Comparison of ENCODE assay signal across 8 mouse cellular contexts in genomic region chr9:82974187-82974861, GRCm38 (mm10). TPM values are rescaled to one million over a fixed set of nuclear protein-coding genes. Genes with fewer than 3 reads are reported as not detected.
DNase-seq lines count a peak whose midpoint lies in the region; ATAC-seq lines count a peak whose summit lies in the region.

No protein-coding gene starts in this region.

- intact Hi-C loops in left cerebral cortex, postnatal 10 days (cut with DNase I): loop anchor here (10.0 kb wide), 2 partner anchors 140 to 400 kb away; no protein-coding TSS in a partner anchor

- peak; percentile 93 to 97 for DNase-seq in adrenal gland, adult (ENCODE audit: inconsistent age in 2 of 2, low spot score in 1 of 2)
- DNase-seq in embryo, embryonic 10 days (ENCODE audit: low spot score): peak; percentile 92
- peak; percentile 82 for DNase-seq in gastrocnemius, postnatal 10 days
- peak; percentile 83 to 93 for DNase-seq in left cerebral cortex, postnatal 10 days (ENCODE audit: extremely low spot score in 1 of 2, low spot score in 2 of 2)
- DNase-seq in right cerebral cortex, postnatal 10 days (ENCODE audit: low spot score in 2 of 2): peak; percentile 92 to 94
- DNase-seq in urinary bladder, postnatal 14 days (ENCODE audit: low spot score): peak; percentile 87

- peak; percentile 36 for ATAC-seq in inflammation-experienced regulatory T-cells, adult 6 months
- peak; percentile 54 for ATAC-seq in megakaryocyte progenitor cell, adult 5-6 weeks (replicated peaks; ENCODE audit: poor library complexity)

RNA-seq across cellular contexts. Expression of gene Phip, which starts 1.0 kb away (rescaled TPM):
- 10 to 100 TPM; 32.7 to 53.1 TPM for total RNA-seq in gastrocnemius, postnatal 10 days (2021)
- 100 to 1,000 TPM in 2 of 3 experiments, 10 to 100 TPM in 1; 64.1 to 112 (median 102) TPM for polyA plus RNA-seq in inflammation-experienced regulatory T-cells, adult 6 months (2017; shearing (Covaris generic))
- 10 to 100 TPM; 55.8 to 59.5 TPM for total RNA-seq in left cerebral cortex, postnatal 10 days (2021)
- total RNA-seq in megakaryocyte progenitor cell, adult 5-6 weeks (2015): 100 and 117 TPM in 2 replicates
- total RNA-seq in megakaryocyte progenitor cell, adult 5-6 weeks (2017): 88.0 and 140 TPM in 2 replicates

Comparison
In these comparisons a context has a peak if more than half of its experiments do, and no peak if none do; other contexts are left out.
1. Peak in every context shown above with its lines: DNase-seq and ATAC-seq.